Mouse (Mus musculus) G1E (cell line): ENCODE measurements around the gene Smok3c. TPM values are rescaled to one million over a fixed set of nuclear protein-coding genes. Genes with fewer than 3 reads are reported as not detected.

Experiments
- ATAC-seq: 2 replicates; pipeline ENCODE4 v1.8.0; 2016; ENCODE audit warnings: mild to moderate bottlenecking; ENCODE audit not compliant: insufficient number of reproducible peaks, poor library complexity, low FRiP score, severe bottlenecking; ENCODE audit errors: extremely low read depth
- DNase-seq: peaks from one replicate; pipeline ENCODE4 v3.0.0; 2012; ENCODE audit warnings: low spot score
- H3K27me3 ChIP-seq: 2 replicates; pipeline ENCODE4 v1.6.1; 2012; ENCODE audit warnings: mild to moderate bottlenecking, low read length, inconsistent platforms; ENCODE audit not compliant: insufficient read depth
- H3K36me3 ChIP-seq: replicated peaks from 2 replicates; pipeline ENCODE3; 2012; ENCODE audit warnings: mild to moderate bottlenecking, inconsistent platforms
- H3K4me1 ChIP-seq: 2 replicates; pipeline ENCODE4 v1.6.1; 2012; ENCODE audit warnings: low read depth, low read length, inconsistent platforms, mixed read lengths; ENCODE audit not compliant: insufficient read depth
- H3K4me3 ChIP-seq: 2 replicates; pipeline ENCODE4 v1.5.1; 2012; ENCODE audit warnings: low read depth, mild to moderate bottlenecking, inconsistent platforms, low read length, moderate library complexity, mixed read lengths
- H3K9me3 ChIP-seq: replicated peaks from 2 replicates; pipeline ENCODE4 v1.6.1; 2012; ENCODE audit warnings: inconsistent platforms
- CTCF ChIP-seq: IDR thresholded peaks from 2 replicates; pipeline ENCODE4 v1.5.1; 2012; ENCODE audit warnings: low read depth, low read length, inconsistent platforms, mixed read lengths
- GATA1 ChIP-seq: IDR thresholded peaks from 2 replicates; pipeline ENCODE4 v1.6.1; 2012; ENCODE audit warnings: borderline replicate concordance, low read length, inconsistent platforms, mixed read lengths
- GATA2 ChIP-seq: IDR thresholded peaks from 2 replicates; pipeline ENCODE4 v1.6.1; 2012; ENCODE audit warnings: low read depth, low read length, inconsistent platforms, borderline replicate concordance
- POLR2AphosphoS5 ChIP-seq: IDR thresholded peaks from 2 replicates; pipeline ENCODE4 v1.6.1; 2012; ENCODE audit warnings: low read depth, low read length, inconsistent platforms; ENCODE audit not compliant: insufficient replicate concordance
- TAL1 ChIP-seq: conservative IDR thresholded peaks from 2 replicates; pipeline ENCODE4 v1.6.1; 2012; ENCODE audit warnings: low read depth, low read length, inconsistent platforms, mixed read lengths
- polyA plus RNA-seq: library from polyadenylated mRNA; stranded (reverse); fragments of >175 nt; gene quantifications from 2 replicates; pipeline ENCODE4 v1.2.3, GENCODE M21; 2012
- total RNA-seq, 2 experiments: library from RNA; stranded (forward) in 1 of 2; stranded (reverse) in 1 of 2; fragments of 200-1000 nt in 1 of 2; fragments of >200 nt in 1 of 2; fragmentation: Nextera tagmentation in 1 of 2; gene quantifications; 2 replicates each; pipeline ENCODE4 v1.2.3; 2014 to 2017

Gene Smok3c
- total and polyA plus RNA-seq, 3 experiments = 0.11 TPM; not detected in 2

DNA sequence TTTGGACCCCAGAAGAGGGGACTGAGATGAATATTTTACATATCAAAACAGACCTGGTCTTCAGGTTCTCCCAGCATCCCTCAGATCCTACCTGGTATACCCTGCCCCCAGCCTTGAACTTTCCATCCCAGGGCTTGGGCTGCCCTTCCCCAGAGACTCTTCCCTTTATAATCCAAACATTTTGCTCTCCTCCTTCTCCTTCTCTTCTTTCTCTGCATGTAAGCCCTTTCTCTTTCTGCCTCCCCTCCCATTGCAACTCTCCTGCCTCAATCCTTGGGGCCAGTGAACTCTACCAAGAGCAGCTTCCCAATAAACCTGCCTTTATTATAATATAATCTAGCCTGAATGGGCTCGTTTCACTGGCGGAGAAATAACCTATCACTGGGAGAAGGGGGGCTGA lies 30.9 kb downstream of the Smok3c start:
- TF ChIP-seq GATA1 (no peak), GATA2 (no peak), CTCF (no peak), TAL1 (no peak), POLR2AphosphoS5 (no peak)
- DNase-seq = no peak
- H3K4me1 ChIP-seq = peaks cover 28% of the 10 kb centered on the region
- no peaks in the 10 kb centered on the region for H3K27me3 ChIP-seq
- H3K9me3 ChIP-seq = no peaks in the 10 kb centered on the region
- ATAC-seq = no peak
- H3K36me3 ChIP-seq = peaks cover 23% of the 10 kb centered on the region
- no peak overlapping the region for H3K4me3 ChIP-seq

- Histone ChIP-seq H3K4me3 (peak overlapping the region; percentile 96; the same call in 1 of the 2 replicates), H3K36me3 (peaks cover 28% of the 10 kb centered on the region), H3K4me1 (peaks cover 33% of the 10 kb centered on the region), H3K27me3 (no peaks in the 10 kb centered on the region), H3K9me3 (no peaks in the 10 kb centered on the region)
- DNase-seq (no peak), ATAC-seq (no peak)
- no peak for TF ChIP-seq TAL1
- TF ChIP-seq POLR2AphosphoS5 = no peak
- TF ChIP-seq CTCF = no peak
- no peak for TF ChIP-seq GATA2
- no peak for TF ChIP-seq GATA1
Observed at GRCm38 (mm10) chr5:138084507-138084906, 31.5 kb downstream of the Smok3c start.

GRCm38 (mm10) chr5:138084996-138085395 lies 32.0 kb downstream of the Smok3c start, which contains the start of gene Zkscan1:
Zkscan1 (plus strand) TSS chr5:138085084.
- no peaks in the 10 kb centered on the region for H3K9me3 ChIP-seq
- DNase-seq (peak; percentile 71), ATAC-seq (peak; percentile 98)
- H3K4me3 ChIP-seq = peak within 1 kb of the TSS; percentile 96
- H3K36me3 ChIP-seq = peaks cover 28% of the 10 kb centered on the region
- TF ChIP-seq GATA1 = no peak
- no peak for TF ChIP-seq CTCF
- TF ChIP-seq POLR2AphosphoS5 = no peak
- no peak for TF ChIP-seq GATA2
- H3K4me1 ChIP-seq = peaks cover 33% of the 10 kb centered on the region
- H3K27me3 ChIP-seq = no peaks in the 10 kb centered on the region

DNA sequence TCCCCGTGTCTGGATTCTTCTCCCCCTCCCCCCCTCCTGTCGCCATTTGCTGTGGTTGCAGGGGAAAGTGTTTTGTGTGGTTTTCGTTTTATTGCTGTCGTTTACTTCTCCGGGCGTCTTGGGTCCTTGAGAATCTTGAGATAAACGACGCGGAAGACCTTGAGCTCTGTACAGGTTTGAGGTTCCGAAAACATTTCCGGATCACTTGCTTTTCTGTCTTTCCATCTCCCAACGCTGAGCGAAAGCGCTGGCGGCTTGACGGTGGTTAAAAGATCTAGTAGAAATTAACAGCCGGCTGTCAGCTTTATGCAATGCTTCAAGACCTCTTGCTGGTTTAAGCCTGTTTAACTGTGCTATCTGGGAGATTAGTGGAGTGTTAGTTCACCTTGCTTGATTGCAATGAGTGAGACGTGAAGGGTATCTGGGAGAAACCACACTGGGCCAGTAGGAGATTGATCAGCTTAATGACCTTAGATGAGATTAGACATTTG lies 32.5 kb downstream of the Smok3c start:
- Histone ChIP-seq H3K4me1 (peaks cover 33% of the 10 kb centered on the region), H3K9me3 (no peaks in the 10 kb centered on the region), H3K36me3 (peaks cover 28% of the 10 kb centered on the region), H3K27me3 (no peaks in the 10 kb centered on the region), H3K4me3 (peak overlapping the region; percentile 96)
- ATAC-seq (no peak), DNase-seq (peak; percentile 16)
- TF ChIP-seq GATA2 (no peak), POLR2AphosphoS5 (no peak), TAL1 (no peak), GATA1 (no peak), CTCF (no peak)

DNA sequence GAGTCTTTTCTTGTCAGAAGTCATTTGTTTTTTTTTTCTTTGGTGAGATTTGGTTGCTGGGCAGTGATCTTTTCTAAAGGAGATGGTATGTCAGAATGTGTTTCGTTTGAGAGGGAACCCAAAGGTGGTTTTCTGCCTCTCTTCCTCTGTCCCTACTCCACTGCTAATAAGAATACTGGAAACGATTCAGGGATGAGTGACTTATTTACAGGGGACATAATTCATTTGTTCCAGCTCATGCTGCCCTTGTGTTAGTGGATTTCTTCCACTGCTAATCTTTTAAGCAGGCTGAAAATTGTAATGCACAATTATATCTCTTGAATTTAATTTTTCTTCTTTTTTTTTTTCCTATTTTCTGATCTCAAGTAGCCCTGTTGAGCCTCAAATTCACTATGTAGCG lies 33.8 kb downstream of the Smok3c start:
- TF ChIP-seq CTCF (no peak), TAL1 (no peak), GATA1 (no peak), GATA2 (no peak), POLR2AphosphoS5 (no peak)
- H3K27me3 ChIP-seq = no peaks in the 10 kb centered on the region
- ATAC-seq (no peak), DNase-seq (no peak)
- H3K4me1 ChIP-seq = peaks cover 33% of the 10 kb centered on the region
- H3K36me3 ChIP-seq = peaks cover 33% of the 10 kb centered on the region
- H3K9me3 ChIP-seq = no peaks in the 10 kb centered on the region
- no peak overlapping the region for H3K4me3 ChIP-seq

DNA sequence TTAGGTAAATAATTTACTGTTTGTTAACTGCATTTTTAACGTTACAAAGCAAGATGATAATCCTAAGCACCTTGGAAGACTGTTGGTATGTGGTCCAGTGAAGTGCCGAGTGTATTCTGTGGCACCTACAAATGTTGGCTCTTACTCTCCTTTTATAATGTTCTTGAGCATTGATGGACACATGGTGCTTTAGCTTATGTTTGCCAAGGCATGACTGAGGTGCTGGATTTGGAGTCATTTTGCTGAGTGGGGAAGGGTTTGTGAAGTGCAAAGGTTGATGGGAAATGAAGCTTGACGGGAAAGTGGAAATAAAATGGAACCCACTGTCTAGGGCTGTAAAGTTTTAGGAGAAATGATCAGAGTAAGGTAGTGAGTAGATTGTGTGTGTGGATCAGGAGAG lies 35.4 kb downstream of the Smok3c start:
- ATAC-seq = no peak
- H3K9me3 ChIP-seq = no peaks in the 10 kb centered on the region
- H3K4me3 ChIP-seq = no peak overlapping the region
- no peak for DNase-seq
- peaks cover 31% of the 10 kb centered on the region for H3K4me1 ChIP-seq
- peaks cover 45% of the 10 kb centered on the region for H3K36me3 ChIP-seq
- TF ChIP-seq GATA2 (no peak), POLR2AphosphoS5 (no peak), CTCF (no peak), GATA1 (no peak), TAL1 (no peak)
- H3K27me3 ChIP-seq = no peaks in the 10 kb centered on the region
